ENCODE assay signal across 28 mouse cellular contexts in the genomic region with DNA sequence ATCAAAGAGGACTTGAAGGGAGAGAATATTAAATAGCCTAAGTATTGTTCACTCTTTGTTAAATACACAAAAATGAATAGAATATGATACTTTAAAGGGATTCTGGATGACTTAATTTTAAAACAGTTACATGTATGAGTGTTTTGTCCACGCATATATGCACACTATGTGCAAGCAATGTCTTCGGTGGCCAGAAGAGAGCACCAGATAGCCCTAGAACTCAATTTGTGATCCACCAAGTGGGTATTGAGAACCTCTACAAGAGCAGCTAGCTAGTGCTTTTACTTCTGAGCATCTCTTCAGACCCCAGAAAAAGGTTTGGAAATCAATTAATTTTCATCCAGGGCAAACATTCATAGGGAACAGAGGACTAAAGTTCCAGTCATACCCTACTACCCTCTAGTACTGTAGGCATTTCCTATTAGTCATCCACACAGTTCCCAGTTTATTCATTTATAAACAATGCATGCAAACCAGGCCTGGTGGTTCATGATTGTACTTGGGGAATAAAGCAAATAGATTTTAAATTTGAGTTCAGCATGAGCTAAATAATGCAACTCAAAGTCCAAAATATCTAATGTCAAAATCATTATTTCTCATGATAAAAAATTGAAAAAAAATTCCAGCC.
DNase-seq lines count a peak whose midpoint lies in the region; ATAC-seq and TF ChIP-seq lines count a peak whose summit lies in the region.
"Had no signal": no experiment of that assay in that cellular context is flagged by ENCODE, and none has a peak within 500 bp of the region (broad histone marks: within the 10 kb centered on the region; RNA-seq: fewer than 3 reads in every experiment).

No protein-coding gene starts in this region.

- H3K4me1 ChIP-seq in midbrain, postnatal 0 days (ENCODE audit: insufficient read depth, low read length) = no peaks in the 10 kb centered on the region
- no peaks in the 10 kb centered on the region for H3K4me1 ChIP-seq in midbrain, embryonic 11.5 days (ENCODE audit: control insufficient read depth, insufficient read depth, low read length)
- H3K4me1 ChIP-seq: liver, embryonic 13.5 days had no signal

- peak; percentile 54 for TF ChIP-seq CTCF in layer of hippocampus, adult 2 months (conservative IDR thresholded peaks at IDR 0.05)
- 0 out of 2 replicates have a peak, but pooled peaks have one; percentile 2 for TF ChIP-seq CTCF in midbrain, postnatal 0 days (IDR thresholded peaks at IDR 0.05)
- peak; percentile 34 for TF ChIP-seq CTCF in Patski (IDR thresholded peaks at IDR 0.05)

- in situ Hi-C loops in Patski (cut with MboI; ENCODE audit: low pct_unique_long_range_greater_than_20kb) = no loop called here

- no peak overlapping the region for H3K4me3 ChIP-seq in layer of hippocampus, adult 2 months
- no peak overlapping the region for H3K4me3 ChIP-seq in midbrain, postnatal 0 days (ENCODE audit: low read depth, low read length)
- H3K4me3 ChIP-seq in midbrain, embryonic 11.5 days (ENCODE audit: low read depth, low read length) = no peak overlapping the region
- H3K4me3 ChIP-seq: forebrain, embryonic 15.5 days; gastrocnemius, adult 2 months; heart, embryonic 12.5 days; hindbrain, embryonic 15.5 days; liver, embryonic 13.5 days; megakaryocyte, embryonic 14.5 days; neural tube, embryonic 15.5 days had no signal

- ATAC-seq in midbrain, postnatal 0 days (ENCODE audit: low FRiP score) = no peak
- ATAC-seq in midbrain, embryonic 11.5 days (ENCODE audit: low FRiP score) = no peak
- ATAC-seq in Patski = peak; percentile 75
- ATAC-seq: forebrain, embryonic 15.5 days had no signal

- POLR2A ChIA-PET in Patski (lab: Charles Lee) = no interaction called here

- no peak for DNase-seq in layer of hippocampus, adult 2 months (ENCODE audit: low spot score in 2 of 2)
- no peak for DNase-seq in layer of hippocampus, postnatal 36 days
- DNase-seq in midbrain, postnatal 0 days (ENCODE audit: low spot score) = no peak
- DNase-seq in midbrain, embryonic 11.5 days (ENCODE audit: low spot score, missing footprints) = no peak
- DNase-seq in Patski (ENCODE audit: low read depth, low spot score) = no peak
- no peak for DNase-seq in spleen, postnatal 10 days (ENCODE audit: low spot score in 2 of 2)
- DNase-seq: adrenal gland, postnatal 14 days; cerebellum, adult 11 months; cerebellum, adult 9-10 months; cerebellum, postnatal 36 days; gastrocnemius, adult 2 months; gastrocnemius, postnatal 36 days; heart, adult 18-20 months; kidney, adult 8-10 months; kidney, postnatal 10 days; left cerebral cortex, postnatal 4 days; liver, embryonic 13.5 days; lung, adult 2 months; lung, postnatal 4 days; midbrain, embryonic 14.5 days; right cerebral cortex, postnatal 25 days; thymus, adult 2 months had no signal

- peak overlapping the region; percentile 74; the same call in 1 of the 2 replicates for H3K27ac ChIP-seq in layer of hippocampus, adult 2 months
- no peak overlapping the region for H3K27ac ChIP-seq in midbrain, postnatal 0 days (ENCODE audit: low read depth, low read length)
- no peak overlapping the region for H3K27ac ChIP-seq in midbrain, embryonic 11.5 days (ENCODE audit: low read depth, low read length)
- H3K27ac ChIP-seq: forebrain, embryonic 15.5 days; hindbrain, embryonic 15.5 days; liver, embryonic 13.5 days; neural tube, embryonic 15.5 days had no signal

- 96% methylated on average over 2 of the region's 2 CpGs for WGBS in midbrain, postnatal 0 days
- 95% methylated on average over 2 of the region's 2 CpGs for WGBS in midbrain, embryonic 11.5 days

- no peaks in the 10 kb centered on the region for H3K27me3 ChIP-seq in midbrain, postnatal 0 days (ENCODE audit: insufficient read depth, low read length)
- H3K27me3 ChIP-seq in midbrain, embryonic 11.5 days (ENCODE audit: control insufficient read depth, insufficient read depth, low read length) = no peaks in the 10 kb centered on the region
- H3K27me3 ChIP-seq in Patski = no peaks in the 10 kb centered on the region
- H3K27me3 ChIP-seq: forebrain, embryonic 15.5 days; heart, embryonic 12.5 days; hindbrain, embryonic 15.5 days; liver, embryonic 13.5 days; megakaryocyte, embryonic 14.5 days; neural tube, embryonic 15.5 days had no signal

- H3K36me3 ChIP-seq in midbrain, postnatal 0 days (ENCODE audit: insufficient read depth, low read length) = no peaks in the 10 kb centered on the region
- no peaks in the 10 kb centered on the region for H3K36me3 ChIP-seq in midbrain, embryonic 11.5 days (ENCODE audit: control insufficient read depth, insufficient read depth, low read length)
- H3K36me3 ChIP-seq: forebrain, embryonic 15.5 days; G1E; heart, embryonic 12.5 days; hindbrain, embryonic 15.5 days; liver, embryonic 13.5 days; neural tube, embryonic 15.5 days had no signal

- CTCF ChIA-PET in Patski (lab: Charles Lee) = no interaction called here

- H3K9me3 ChIP-seq in midbrain, postnatal 0 days (ENCODE audit: low read length) = no peaks in the 10 kb centered on the region
- no peaks in the 10 kb centered on the region for H3K9me3 ChIP-seq in midbrain, embryonic 11.5 days (ENCODE audit: control insufficient read depth, low read length)
- H3K9me3 ChIP-seq: forebrain, embryonic 15.5 days; heart, embryonic 12.5 days; hindbrain, embryonic 15.5 days; liver, embryonic 13.5 days; megakaryocyte, embryonic 14.5 days; neural tube, embryonic 15.5 days had no signal

- H3K4me2 ChIP-seq in midbrain, postnatal 0 days (ENCODE audit: low read depth, low read length, poor library complexity, severe bottlenecking) = no peak overlapping the region
- H3K4me2 ChIP-seq in midbrain, embryonic 11.5 days = no peak overlapping the region
- H3K4me2 ChIP-seq: forebrain, embryonic 15.5 days; heart, embryonic 12.5 days; hindbrain, embryonic 15.5 days; liver, embryonic 13.5 days; neural tube, embryonic 15.5 days had no signal

- no peak overlapping the region for H3K9ac ChIP-seq in midbrain, postnatal 0 days (replicated peaks; ENCODE audit: low read length, poor library complexity, severe bottlenecking)
- H3K9ac ChIP-seq in midbrain, embryonic 11.5 days (ENCODE audit: low read length) = no peak overlapping the region
- H3K9ac ChIP-seq: forebrain, embryonic 15.5 days; heart, embryonic 12.5 days; hindbrain, embryonic 15.5 days; liver, embryonic 13.5 days; neural tube, embryonic 15.5 days had no signal

Comparison
In these comparisons a context has a peak if more than half of its experiments do, and no peak if none do; other contexts are left out.
1. CTCF ChIP-seq: peak in every context shown above with its lines; median percentile 54 in layer of hippocampus, adult 2 months; 34 in Patski; 2 in midbrain, postnatal 0 days.